Mouse (Mus musculus): ENCODE results near the gene Cnpy2.

- TF ChIP-seq POLR2A (IDR thresholded peaks at IDR 0.05; ENCODE audit: borderline replicate concordance, extremely low read depth, low read depth, low read length) (no peak), CTCF (IDR thresholded peaks at IDR 0.05; ENCODE audit: insufficient read depth, low read length) (no peak)
These were observed 39.3 kb upstream of the Cnpy2 start for GRCm38 (mm10) chr10:128282886-128283450.
